Mouse (Mus musculus): ENCODE data around the gene Nckap5.
A peak's percentile ranks its signal among the peaks of the same experiment; 100 is the strongest.

Nckap5 gene

DNA sequence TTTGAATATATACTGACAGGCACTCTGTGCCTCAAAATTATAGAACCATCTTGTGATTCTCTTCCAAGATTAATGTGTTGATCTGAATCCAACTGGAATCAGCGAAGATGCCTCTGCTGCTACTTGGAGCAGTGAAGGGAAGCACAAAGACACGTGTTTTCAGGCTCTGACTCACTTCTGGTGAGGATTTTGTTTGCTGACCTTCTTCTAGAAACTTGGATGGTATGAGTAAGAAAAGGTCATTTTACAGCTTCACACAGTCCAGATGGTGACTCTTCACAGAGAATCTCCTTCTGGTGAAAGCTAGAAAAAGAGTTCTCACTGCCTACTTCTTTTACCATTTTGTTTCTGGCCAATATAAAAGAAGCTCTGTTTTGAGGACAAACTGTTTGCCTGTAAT is 498.6 kb downstream of the Nckap5 start:
- no peak for DNase-seq

DNA sequence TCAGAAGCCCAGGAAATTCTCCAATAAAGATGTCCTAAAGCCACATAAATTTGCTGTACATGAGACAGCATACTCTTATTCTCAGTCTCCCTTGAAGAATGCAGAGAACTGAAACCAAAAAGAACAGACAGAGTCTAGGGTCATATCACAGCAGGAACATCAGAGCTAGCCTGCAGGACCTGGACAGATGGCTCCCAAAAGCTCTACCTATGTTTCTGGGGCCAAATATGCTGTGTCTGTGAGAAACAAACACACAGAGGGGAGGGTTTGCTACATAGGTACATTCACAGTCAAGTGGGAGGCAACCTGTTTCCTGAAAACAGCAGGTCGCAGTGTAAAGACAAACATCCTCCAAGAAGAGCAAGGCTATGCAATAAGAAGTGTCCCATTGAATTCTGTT is 509.9 kb downstream of the Nckap5 start:
- DNase-seq = peak; percentile 41

DNA sequence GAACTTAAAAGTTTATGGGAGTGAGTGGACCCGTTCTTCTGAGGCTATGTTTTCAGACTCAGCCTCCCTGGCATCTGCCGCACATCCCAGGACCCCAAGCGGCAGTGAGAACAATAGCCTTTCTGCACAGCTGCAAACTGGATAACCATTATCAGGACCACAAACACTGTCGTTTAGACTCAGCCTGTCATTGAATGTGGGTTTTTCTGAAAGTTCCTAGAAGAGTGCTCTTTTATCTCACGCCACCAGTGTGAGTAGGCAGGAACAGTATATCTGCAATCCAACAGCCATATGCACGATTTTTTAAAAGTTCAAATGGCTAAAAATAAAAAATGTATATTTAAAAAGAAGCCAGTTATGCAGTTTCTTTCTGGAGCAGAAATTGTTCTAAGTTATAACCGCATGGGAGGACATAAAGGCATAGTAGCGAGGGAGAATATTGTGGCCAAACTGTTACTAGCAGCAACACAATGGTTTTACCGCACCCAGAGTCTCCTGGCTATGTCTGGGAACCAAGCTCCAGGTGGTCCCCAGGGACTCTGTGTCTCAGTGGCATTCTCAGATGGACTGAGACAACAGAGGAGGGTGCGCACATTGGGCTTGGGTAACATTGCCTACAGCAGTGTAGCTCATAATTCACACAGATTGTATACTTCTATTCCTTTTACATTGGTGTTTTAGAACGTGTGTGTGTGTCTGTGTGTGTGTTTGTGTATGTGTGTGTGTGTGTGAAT is 512.6 kb downstream of the Nckap5 start:
- no peak for DNase-seq

DNA sequence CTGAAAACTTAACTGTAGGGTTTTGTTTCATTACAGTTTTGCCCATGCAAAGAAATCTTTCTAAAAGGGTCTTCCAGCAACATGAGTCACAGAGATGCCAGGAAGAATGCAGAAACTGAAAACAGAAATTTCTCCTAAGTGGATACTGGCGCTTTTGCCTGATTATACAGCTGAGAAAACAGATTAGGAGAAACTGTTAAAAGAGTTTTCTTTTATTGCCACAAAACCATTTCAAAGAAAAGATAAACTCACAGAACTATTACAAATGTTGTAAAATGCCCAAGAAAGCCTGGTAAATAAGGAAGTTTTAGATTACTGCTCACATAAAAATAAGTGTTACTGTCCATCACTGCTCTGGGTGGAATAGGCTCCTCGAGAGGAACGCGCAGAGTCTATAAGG is 513.3 kb downstream of the Nckap5 start:
- no peak for DNase-seq

DNA sequence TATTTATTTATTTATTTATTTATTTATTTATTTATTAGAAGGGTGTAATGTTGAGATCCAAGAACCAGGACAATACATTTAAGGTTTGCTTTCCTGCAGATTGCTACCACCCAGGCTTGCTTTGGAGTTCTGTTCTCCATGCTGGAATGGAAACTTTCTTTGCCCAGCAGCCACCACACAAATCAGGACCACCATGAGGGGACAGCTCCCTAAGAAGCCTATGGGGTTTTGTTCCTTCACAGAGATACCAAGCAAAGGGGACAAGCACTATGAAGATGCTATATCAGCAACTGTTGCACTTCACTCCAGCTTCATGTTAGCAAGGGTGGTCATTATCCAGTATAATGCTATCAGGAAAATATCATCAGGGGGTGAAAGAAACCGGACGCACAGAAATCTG is 513.7 kb downstream of the Nckap5 start:
- DNase-seq = no peak

DNA sequence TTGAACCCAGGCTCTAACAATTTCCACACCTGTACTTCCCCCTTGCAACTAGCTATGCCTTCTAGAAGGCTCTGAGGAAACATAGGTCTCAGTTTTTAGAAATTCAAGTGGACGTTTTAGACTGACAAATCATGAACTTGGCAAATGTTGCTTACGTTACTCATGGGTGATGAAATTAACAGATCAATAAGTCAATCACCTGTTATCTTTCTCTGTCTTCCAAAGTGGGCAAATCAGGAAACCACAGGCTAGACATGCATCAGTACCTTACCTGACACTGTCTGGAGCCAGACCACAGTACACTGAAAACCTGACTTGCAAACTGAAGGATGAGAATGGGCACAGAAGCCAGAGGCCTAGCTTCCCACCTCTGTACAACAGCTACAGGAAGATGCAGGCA is 529.5 kb downstream of the Nckap5 start:
- DNase-seq = no peak

DNA sequence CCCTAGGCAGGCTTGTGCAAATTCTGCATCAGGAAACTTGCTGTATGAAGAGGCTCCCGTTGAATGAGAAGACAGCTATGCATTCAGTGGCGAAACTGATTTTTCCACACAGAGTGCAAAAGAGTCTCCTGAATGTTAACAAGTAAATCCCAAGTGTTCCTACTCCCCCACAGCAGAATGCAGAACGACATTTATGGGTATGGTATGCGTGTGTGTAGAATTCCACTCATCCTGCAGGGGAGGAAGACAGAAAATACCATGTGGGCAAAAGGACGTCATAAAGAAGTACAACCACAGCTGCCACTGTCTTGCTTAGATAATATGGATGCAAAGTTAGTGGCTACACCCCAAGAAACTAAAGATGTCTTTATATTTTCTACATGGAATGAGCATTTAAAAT is 565.7 kb downstream of the Nckap5 start:
- no peak for DNase-seq

DNA sequence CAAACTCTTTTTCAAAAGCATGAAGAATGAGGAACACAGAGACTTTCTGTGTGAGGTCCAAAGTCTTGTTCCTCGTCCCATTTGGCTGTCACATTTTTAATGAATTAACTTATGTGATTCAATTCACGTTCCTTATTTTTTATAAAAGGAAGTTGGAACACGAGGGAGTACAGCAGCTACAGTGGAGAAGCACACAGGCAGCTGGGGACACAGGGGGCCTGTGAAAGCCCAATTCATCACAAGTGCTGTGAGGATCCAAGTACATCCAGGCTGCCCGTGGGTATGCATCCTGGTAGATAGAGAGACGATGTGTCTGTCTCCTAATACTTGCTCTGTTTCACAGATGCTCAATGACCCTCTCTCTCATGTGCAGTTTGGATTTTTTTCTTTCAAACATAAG is 576.2 kb downstream of the Nckap5 start:
- DNase-seq = no peak

DNA sequence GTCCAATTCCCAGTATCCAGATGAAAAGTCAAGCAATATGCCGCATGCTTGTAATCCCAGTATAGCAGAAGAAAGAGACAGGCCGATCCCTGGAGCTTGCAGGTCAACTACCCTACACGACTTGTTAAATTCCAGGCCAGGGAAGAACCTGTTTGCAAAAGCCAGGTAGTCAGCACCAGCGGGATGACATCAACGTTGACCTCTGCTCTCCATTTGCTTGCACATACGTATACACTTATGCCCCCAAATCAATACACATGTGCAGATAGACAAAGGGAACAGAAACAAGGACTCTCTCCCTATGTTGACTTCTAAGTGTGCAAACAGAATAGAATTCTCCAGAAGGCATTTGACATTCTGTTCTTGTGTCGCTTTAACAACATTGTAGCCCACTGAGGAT is 576.7 kb downstream of the Nckap5 start:
- no peak for DNase-seq

DNA sequence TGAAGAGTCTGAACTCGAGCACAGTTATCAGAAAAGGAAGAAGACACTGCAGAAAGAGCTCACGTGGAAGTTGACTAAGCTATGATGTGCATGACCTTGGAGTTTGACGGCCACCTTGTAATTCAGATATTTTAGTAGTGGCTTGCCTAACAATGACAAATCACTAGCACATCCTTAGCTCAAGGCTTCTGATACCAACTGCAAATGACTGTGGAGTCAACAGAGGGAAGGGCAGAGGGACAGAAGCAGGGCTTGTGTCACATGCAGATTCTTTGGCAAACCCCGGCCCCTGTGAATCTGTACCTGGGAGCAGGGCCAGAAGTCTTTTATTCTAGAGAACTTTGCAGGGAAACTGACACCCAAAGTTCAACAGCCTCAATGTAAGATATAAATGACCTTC is 597.4 kb downstream of the Nckap5 start:
- DNase-seq = no peak

DNA sequence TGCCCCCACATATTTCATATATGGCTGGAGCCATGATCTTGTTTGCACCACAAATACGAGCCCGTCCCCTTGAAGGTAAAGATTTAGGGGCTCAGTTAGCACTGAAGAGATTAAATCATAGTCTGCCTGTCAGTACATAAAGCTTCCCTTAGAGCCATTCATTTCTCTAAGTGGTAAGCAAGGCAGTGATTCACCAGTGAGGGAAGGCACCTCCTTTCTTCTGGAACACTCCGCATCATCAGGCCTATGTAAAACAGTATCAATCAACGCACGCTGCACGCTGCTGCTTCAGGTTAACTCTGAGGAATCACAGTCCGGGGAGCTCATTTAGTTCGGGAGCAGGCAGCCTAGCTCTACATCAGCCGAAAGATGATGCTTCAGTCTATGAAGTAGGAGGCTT is 599.4 kb downstream of the Nckap5 start:
- DNase-seq = no peak

DNA sequence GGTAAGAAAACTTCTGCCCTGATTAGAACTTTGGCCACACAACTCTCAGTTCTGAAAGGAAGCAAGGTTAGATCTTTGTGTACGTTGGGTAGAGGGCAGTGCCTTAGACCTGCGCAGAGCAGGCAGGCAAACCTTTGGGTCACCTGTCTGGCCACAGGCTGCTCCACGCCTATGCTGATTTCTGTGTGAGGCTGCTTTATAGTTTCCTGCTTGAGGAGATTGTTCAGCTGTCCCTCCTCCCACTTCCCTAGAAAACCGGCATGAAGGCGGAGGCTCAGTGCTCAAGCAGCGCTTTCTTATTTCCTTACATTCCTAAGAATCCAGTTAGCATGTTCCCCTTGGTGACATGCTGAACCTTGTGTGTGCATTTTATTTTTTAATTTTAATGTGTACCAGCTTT is 620.4 kb downstream of the Nckap5 start:
- DNase-seq = no peak

DNA sequence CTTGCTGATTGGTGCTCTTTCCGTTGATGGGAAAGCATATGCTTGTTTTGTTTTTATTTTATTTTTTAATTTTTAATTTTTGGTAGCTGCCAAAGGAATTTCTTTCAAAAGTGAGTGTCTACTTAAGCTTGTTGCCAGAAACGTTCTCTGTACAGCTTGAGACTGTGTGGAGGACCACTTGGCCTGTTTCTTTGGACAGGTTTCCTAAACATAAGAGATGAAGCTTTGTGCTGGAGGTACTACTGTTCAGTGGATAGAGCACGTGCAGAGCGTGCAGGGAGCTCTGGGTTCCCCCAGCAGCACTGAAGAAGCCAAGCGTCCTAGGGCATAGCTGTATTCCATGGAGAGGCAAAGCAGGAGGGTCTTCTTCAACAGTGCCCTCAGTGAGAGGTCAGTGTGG is 620.9 kb downstream of the Nckap5 start:
- no peak for DNase-seq

DNA sequence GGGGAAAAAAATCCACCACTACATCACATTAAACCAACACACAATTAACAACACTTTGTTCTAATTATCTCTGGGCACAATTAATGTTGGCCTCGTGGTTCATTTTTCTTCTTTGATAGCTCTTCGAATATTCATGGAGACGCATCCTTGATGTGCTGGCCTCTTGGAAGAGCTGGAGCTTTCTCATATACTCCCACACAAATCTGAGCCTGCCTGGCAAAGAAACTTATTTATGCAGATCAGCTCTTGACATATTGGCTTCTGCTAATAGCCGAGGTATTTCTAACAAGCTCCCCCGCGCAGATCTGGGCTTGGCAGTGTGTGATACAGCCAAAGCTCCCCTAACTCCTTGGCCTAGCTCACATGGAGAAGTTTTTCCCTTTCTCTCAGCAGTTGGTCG is 621.5 kb downstream of the Nckap5 start:
- DNase-seq = no peak

DNA sequence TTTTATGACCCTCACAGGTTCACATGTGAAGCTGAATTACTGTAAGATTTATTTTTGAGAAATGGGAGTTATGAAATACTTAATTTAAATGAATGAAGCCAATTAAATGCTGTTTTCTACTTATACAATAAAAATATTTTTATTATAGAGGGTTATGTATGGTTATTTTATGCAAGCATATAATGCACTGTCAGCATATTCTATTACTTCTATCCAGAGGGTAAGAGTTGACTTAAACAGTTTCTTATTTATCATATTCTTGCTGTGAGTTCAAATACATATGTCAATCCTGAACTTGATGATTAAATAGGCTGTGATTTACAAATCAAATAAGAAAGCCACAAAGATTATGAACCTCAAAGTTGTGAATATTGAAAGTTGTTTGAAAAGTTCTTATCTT is 633.7 kb downstream of the Nckap5 start:
- no peak for DNase-seq

DNA sequence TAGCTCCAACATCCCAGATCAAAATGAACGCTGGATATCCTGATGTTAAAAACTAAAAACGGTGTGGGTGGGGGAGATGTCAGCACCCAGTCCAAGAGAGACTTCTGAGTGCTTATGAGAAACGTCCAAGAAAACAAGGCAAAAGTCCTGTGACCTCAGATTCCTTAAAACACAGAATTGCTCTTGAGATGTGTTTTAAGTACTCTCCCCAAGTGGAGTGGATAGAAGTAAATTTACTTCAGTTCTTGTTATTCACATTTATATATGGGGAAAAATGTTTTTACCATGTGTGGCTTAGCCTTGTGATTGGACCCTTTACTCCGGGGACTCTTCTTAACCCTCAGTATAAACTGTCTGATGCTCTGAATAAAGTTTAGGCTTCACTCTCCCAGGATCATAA is 640.2 kb downstream of the Nckap5 start:
- DNase-seq = no peak

DNA sequence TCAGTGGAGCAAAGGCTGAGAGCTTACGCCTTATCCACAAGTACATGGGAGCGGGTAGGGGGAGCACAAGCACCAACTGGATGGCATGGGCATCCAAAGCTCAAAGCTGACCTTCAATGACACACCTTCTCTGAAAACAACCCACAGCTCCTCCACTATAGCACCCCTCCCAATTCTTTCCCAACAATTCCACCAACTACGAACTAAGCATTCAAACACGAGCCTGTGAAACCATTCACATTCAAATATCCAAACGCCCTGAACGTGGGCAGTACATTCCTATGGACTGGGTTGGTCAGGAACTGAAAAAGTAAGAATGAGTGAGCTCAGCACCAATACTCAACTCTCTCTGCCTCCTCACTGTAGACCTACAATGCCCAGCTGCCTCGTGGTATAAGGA is 646.8 kb downstream of the Nckap5 start:
- DNase-seq = no peak

DNA sequence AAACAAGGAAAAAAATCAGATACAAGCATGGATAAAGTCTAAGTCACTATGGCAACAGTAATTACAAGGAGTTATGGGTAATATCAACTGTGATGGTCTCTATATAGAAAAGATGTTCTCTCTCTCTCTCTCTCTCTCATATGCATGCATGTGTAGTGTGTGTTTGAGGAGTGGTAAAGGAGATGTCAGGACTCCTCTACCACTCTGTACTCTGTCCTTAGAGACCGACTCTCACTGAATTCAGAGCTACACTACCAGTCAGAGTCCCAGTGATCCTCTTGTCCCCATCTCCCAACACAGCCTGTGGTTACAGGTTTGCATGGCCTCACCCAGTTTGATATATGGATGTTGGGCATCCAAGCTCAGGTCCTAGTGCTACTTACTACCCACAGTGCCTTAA is 662.0 kb downstream of the Nckap5 start:
- DNase-seq = no peak

DNA sequence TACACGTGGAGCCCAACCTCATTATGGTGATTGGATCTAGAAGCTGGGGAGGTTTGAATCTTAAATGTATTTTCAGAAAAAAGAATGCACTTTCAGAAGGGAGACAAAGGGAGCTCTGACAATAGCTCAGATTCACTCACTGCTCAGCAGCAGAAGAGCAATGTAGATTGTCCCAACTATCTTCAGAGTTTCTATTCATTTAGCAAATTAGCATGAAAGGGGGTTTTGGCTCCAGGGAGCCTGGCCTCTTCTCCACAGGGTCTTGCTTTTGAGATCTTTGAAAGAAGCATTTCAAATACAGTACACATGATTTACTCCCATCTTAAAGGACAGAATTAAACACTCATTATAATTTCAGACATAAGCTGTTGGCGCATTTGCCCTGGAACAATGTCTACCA is 662.5 kb downstream of the Nckap5 start:
- DNase-seq = no peak

DNA sequence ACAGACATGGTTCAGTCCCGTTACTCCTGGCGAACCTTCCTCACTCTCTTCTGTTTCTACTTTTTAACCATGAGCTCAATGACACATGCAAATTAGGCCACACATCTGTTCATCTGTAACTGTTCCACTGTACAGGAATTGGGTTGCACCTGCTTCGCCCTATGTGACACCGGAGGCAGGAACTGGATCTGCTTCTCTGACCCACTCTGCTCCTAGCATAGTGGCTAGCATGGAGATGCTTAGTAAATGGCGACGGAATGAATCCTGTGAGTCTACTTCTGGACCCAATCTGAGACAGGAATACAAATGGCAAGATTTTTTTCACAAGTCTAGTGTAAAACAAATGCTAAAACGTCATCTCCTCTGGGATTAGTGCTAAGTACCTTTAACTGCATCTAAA is 663.1 kb downstream of the Nckap5 start:
- no peak for DNase-seq

DNA sequence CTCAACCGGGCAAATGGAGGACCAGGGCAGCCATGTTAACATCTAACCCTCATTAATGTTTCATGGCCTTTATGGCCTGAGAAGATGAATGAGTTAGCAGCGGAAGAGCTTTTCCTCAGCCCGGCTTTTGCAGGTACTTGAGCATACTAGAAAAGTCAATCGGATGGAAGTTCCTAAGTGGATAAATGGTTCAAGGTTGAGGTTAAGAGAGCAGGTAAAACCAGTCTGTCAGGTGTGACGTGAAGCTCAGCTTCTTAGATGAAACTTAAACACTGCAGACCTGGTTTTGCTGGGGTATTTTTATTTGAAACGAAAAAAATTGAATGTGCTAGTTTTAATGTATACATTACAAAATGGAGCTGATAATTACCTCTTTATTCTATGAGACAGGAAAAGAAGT is 671.3 kb downstream of the Nckap5 start:
- DNase-seq = no peak

DNA sequence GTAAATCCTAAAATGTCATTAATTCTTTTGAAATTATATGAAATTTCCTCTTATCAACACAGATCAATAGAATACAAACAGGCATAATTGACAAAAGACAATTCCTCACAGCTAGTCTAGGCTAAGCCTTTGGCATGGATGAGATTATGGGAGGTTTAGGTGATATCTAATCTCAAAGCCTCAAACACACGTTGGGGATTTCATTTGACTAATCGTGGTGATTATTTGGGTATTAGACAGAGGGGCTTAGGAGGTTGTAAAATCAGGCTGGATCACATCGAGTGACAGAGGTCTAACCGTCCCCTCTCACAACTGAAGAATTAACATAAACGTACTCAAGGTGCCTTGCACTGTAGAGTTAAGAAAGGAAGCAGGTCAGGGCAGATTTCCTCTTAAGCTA is 674.8 kb downstream of the Nckap5 start:
- DNase-seq = no peak

DNA sequence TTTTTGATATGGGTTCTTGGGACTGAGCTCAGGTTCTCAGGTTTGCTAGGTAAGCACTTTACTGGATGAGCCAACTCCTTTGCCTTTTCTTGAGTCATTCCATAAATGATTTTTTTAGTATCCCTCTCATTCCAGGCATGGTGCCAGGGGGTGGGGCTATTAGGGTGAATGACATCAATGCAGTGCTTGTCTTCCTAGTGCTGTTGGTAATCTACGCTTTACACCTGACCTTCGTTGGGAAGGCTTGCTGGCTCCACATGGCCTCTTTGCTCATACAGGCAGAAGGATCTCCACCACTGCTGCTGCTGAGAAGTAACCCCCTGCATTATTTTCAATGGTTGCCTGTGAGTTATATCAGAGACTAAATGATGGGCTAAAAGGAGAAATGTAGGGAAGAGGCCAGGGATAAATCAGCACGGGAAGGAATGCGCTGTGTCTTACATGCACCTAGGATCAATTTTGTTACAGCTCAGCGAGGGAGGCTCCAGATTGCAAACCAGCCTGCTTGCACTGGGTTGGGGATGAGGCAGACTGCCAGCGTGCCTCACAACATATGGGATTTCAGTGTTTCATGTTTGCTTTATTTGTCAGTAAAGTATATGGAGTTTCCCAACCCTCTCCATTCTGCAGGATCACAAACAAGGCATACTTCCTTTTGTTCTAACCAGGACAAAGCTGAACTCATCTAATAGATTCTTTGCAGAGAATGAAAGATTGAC is 676.9 kb downstream of the Nckap5 start:
- DNase-seq = no peak

DNA sequence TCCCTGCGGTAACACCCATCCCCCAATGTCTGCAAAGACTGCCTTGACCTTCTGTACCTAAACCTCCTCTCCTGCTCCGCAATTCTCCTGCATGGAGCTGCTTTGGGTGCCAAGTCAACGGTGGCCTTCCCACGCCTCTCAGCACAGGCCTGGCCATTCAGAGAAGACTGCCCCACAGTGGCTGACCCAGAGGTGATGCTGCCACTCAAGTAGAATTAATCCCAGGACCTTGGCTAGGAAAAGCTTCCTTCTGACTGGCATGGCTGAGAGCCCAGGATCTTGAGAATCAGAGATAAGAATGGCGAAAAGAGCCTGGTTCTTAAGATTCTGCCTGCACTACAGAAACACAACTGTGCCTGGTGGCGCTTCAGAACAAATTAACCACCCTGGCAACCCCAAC is 678.4 kb downstream of the Nckap5 start:
- DNase-seq = peak; percentile 17

DNA sequence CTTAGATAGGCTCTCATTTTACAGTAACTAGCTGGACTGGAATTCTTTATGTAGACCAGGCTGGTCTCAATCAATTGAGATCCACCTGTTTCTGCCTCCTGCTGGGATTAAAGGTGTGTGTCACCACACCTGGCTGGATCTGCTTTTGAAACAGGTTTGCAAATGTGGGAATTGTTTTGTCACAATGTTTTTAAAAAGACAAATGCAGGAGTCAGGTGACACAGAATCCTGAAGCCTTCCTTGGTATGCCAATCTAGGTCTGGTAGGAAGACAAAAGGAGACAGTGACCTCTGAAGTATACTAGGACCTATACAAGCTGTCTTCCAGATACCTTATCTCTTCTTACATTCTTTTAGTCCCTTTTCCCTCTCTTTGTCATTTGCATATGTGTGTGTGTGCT is 680.6 kb downstream of the Nckap5 start:
- no peak for DNase-seq
